Mouse (Mus musculus) adrenal gland, postnatal 36 days (tissue): ENCODE results near the gene Kif3b. TPM values are rescaled to one million over a fixed set of nuclear protein-coding genes. Genes with fewer than 3 reads are reported as not detected.
"Not testable (repeated sequence)": the region's sequence is repeated elsewhere in the genome, so short reads cannot be mapped to it uniquely, and the experiment has no call there.

Experiments
- DNase-seq, 2 experiments: peaks; one replicate each; pipeline ENCODE4 v3.0.0; 2021; ENCODE audit warnings: mixed read lengths in 1 of 2
- total RNA-seq, 2 experiments: library from RNA; stranded (reverse); gene quantifications; 2 replicates each; pipeline ENCODE4 v1.2.3; 2021

The Kif3b gene
- total RNA-seq, 2 experiments from 2014 or later: 27.7 to 31.1 TPM

DNA sequence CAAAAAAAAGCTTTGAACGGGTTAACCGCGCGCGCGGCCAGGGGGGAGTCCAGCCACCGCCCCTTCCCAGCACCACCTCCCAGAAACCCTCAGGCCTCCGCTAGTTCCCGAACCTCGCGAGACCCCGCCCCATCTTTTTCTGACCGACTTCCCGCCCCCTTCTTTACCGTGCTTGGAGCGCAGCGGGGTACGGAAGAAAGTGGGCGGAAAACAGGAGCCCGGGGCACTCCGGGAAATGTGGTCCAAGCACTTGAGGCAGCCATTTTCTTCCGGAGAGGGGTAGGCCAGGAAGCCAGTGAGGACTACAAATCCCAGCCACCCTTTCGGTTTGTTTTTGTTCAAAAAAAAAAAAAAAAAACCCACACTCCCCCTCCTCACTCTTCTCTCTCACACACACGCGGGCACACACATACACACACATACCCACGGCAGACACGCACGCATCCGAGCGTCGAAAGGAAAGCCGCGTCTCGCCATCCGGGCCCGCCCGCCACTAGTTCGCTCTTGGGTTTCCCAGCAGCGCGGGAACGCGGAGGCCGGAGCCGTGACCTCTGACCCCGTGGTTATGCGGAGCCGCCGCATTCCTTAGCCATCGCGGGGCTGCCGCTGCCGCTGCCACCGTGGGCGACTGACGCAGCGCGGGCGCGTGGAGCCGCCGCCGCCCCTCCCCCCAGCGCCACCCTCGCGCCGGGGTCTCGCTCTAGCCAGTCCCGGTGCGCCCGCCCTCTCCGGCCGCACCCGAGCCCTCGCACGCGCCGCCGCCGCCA is 54.4 kb downstream of the Kif3b start, which contains the start of gene Asxl1:
Gene Asxl1, plus strand, starts transcription at position 376 of the 767 bp plus-strand sequence.
- peak; percentile 95 to 98 for DNase-seq

GRCm38 (mm10) chr2:153346221-153347182 is 55.3 kb downstream of the Kif3b start:
- peak; percentile 68 to 87 for DNase-seq

GRCm38 (mm10) chr2:153347183-153347781 is 56.1 kb downstream of the Kif3b start:
- DNase-seq: no peak

- DNase-seq: no peak
Observed at GRCm38 (mm10) chr2:153348100-153348831, 57.1 kb downstream of the Kif3b start.

DNA sequence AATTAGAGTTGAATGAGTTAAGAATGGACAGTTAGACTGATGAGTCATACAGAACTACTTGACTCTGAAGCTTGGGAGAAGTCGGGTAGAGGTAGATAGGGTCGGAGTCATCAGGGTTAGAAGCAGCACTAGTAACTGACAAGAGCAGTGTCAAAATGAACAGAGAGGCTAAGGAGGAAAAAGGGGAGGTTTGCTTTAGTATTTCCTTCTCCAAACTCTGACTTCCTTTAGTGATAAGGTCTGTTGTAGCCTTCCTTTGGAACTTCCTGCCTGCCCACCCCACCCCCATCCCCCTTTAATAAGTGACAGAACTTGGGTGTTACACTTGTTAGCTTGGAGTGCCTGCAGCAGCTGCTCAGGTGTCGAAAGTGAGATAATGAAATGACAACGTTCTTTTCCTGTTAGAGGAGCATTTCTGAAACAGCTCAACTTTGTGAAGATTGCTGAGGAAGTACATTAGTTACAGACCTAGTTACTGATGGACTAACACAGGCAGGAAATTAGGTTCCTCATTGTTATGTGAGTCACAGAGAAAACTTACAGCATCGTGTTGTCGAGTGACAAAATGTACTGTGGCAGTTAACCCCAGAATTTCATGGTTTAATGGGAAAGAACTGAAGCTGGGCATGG is 59.5 kb downstream of the Kif3b start:
- no peak for DNase-seq

DNA sequence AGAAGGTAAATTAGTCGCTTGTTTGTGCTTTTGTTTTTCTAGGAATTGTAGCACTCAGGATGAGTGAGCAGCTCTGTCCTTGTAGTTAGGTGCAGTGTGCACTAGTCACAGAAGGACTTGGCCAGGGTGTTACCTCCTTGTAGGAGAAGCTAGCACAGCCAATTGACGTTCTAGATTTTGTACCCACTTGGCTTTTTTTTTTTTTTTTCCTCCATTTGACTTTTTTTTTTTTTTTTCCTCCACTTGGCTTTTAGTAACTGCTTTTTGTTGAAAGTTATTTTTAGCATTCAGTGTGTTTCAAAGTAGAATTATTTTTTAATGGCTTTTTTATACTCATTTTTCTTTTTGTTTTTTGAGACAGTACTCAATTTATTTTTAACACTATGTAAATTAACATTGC is 63.4 kb downstream of the Kif3b start:
- DNase-seq: peak in 1 of 2 experiments; percentile 38

DNA sequence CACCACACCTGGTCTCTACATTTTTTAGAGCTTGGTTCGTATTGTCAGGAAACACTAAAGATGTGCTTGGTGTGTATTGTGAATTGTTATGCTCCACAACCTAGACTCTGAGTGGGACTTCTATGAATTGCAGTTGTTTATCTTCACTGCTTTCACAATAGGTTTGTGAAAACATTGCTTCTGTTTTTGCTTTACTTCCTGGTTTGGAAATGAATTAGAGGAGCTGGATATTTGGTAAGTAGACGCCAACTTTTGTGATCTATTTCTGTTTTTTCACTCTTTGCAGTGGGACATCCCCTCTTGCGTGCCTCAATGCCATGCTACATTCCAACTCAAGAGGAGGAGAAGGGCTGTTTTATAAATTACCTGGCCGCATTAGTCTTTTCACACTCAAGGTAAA is 65.6 kb downstream of the Kif3b start:
- DNase-seq: no peak

DNA sequence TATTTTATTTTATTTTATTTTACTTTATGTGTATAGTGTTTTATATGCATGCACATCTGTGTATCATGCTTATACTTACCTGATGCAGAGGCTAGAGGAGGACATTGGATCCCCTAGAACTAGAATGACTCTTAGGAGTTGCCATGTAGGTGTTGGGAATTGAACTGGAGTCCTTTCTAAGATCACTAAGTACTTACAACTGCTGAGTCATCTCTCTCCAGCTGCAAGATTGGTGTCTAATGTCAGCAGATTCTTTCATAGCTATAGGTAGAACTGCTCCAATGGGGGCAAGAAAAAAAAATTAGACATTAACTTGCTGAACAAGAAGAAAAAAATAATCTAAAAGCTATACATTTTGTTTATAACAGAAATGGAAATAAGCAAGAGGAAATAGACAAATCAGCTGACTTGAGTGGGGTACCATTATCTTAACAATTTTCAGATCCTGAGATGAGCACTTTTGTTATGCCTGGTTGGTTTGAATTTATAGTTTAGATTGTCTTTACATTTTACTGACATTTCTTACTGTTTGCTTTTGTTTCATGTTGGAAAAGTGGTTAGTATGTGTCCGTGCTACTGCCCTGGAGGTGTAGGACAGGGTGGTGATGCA is 70.0 kb downstream of the Kif3b start:
- DNase-seq: no peak

- not testable (repeated sequence) for DNase-seq
Observed at GRCm38 (mm10) chr2:153364531-153364930, 73.3 kb downstream of the Kif3b start.

- no peak for DNase-seq
Observed at GRCm38 (mm10) chr2:153370871-153371270, 79.7 kb downstream of the Kif3b start.

DNA sequence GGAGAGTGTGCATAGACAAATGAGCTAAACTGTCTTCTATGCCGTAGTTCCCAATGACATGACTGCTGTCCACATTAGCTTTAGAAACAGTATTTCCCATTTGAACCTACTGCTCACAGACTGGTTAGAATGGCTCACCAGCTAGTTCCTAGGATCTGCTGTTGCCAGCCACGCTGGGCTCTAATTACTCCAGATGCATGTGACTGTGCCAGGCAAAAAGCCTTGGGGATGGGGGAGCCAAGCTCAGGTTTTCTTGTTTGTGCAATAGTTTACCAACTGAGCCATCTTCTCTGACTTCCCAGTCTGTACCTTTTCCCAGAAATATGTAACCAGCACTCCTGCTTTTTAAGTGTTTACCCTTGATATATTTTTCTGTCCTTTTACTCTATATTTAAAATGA is 84.2 kb downstream of the Kif3b start:
- peak in 1 of 2 experiments; percentile 27 for DNase-seq

- no peak for DNase-seq
Observed at GRCm38 (mm10) chr2:153380479-153380878, 89.3 kb downstream of the Kif3b start.

Other genes starting within 250 kb of the Kif3b start
- gene Ccm2l, start 225.5 kb upstream of the Kif3b start, total RNA-seq: 10 to 100 TPM; 10.2 to 11.0 TPM
- 1 to 10 TPM; 2.7 to 2.9 TPM for gene Hck, start 182.9 kb upstream of the Kif3b start, total RNA-seq
- 100 to 1,000 TPM; 103 to 118 TPM for gene Tm9sf4, start 130.1 kb upstream of the Kif3b start, total RNA-seq
- gene Tspyl3, start 66.0 kb upstream of the Kif3b start, total RNA-seq: 1 to 10 TPM; 2.6 to 2.8 TPM
- gene Plagl2, start 50.0 kb upstream of the Kif3b start, total RNA-seq: 10 to 100 TPM in 1 of 2 experiments, 1 to 10 TPM in 1; 9.5 to 10.4 TPM
- 10 to 100 TPM; 45.8 to 59.7 TPM for gene Pofut1, start 49.9 kb upstream of the Kif3b start, total RNA-seq
- gene Asxl1, start 54.4 kb downstream of the Kif3b start, total RNA-seq: 10 to 100 TPM; 22.7 to 31.8 TPM
- gene 4930404H24Rik, start 201.4 kb downstream of the Kif3b start, total RNA-seq: not detected
- gene Nol4l, start 238.6 kb downstream of the Kif3b start, total RNA-seq: 10 to 100 TPM; 12.8 to 13.3 TPM